Mouse (Mus musculus): ENCODE data around the gene Gnptg.
"Not testable (repeated sequence)": the region's sequence is repeated elsewhere in the genome, so short reads cannot be mapped to it uniquely, and the experiment has no call there.

Gnptg gene

GRCm38 (mm10) chr17:25244239-25244638 is 4.3 kb upstream of the Gnptg start:
- in situ Hi-C loops (cut with MboI, MseI), result no loop called here

- in situ Hi-C loops (cut with MboI, MseI), result no loop called here
These were observed 3.3 kb upstream of the Gnptg start for GRCm38 (mm10) chr17:25243131-25243780.

- in situ Hi-C loops (cut with MboI, MseI), result no loop called here
These were observed 4.3 kb downstream of the Gnptg start for GRCm38 (mm10) chr17:25235635-25236034.

- in situ Hi-C loops (cut with MboI, MseI), result not testable (repeated sequence)
These were observed 8.3 kb downstream of the Gnptg start for GRCm38 (mm10) chr17:25231621-25232020.

GRCm38 (mm10) chr17:25230700-25231099 is 9.2 kb downstream of the Gnptg start:
- in situ Hi-C loops (cut with MboI, MseI), result no loop called here

- in situ Hi-C loops (cut with MboI, MseI), result not testable (repeated sequence)
These were observed 9.8 kb downstream of the Gnptg start for GRCm38 (mm10) chr17:25230014-25230655.

GRCm38 (mm10) chr17:25227991-25228390 is 11.9 kb downstream of the Gnptg start:
- in situ Hi-C loops (cut with MboI, MseI), result no loop called here

- in situ Hi-C loops (cut with MboI, MseI), result no loop called here
These were observed 14.3 kb downstream of the Gnptg start for GRCm38 (mm10) chr17:25225659-25226058.

GRCm38 (mm10) chr17:25224586-25225222 is 15.2 kb downstream of the Gnptg start:
- in situ Hi-C loops (cut with MboI, MseI), result no loop called here

- in situ Hi-C loops (cut with MboI, MseI), result no loop called here
These were observed 16.8 kb downstream of the Gnptg start for GRCm38 (mm10) chr17:25222951-25223601.

GRCm38 (mm10) chr17:25222504-25222940 is 17.4 kb downstream of the Gnptg start:
- in situ Hi-C loops (cut with MboI, MseI), result not testable (repeated sequence)

GRCm38 (mm10) chr17:25221821-25222503 is 18.0 kb downstream of the Gnptg start:
- in situ Hi-C loops (cut with MboI, MseI), result no loop called here

GRCm38 (mm10) chr17:25220746-25221145 is 19.2 kb downstream of the Gnptg start:
- in situ Hi-C loops (cut with MboI, MseI), result no loop called here

- in situ Hi-C loops (cut with MboI, MseI), result no loop called here
These were observed 20.2 kb downstream of the Gnptg start for GRCm38 (mm10) chr17:25219492-25220295.

GRCm38 (mm10) chr17:25218967-25219366 is 21.0 kb downstream of the Gnptg start:
- in situ Hi-C loops (cut with MboI, MseI), result no loop called here

- in situ Hi-C loops (cut with MboI, MseI), result no loop called here
These were observed 24.5 kb downstream of the Gnptg start for GRCm38 (mm10) chr17:25215431-25215830.

GRCm38 (mm10) chr17:25211705-25212104 is 28.2 kb downstream of the Gnptg start:
- in situ Hi-C loops (cut with MboI, MseI), result no loop called here

GRCm38 (mm10) chr17:25210680-25211466 is 29.1 kb downstream of the Gnptg start:
- in situ Hi-C loops (cut with MboI, MseI), result no loop called here

- in situ Hi-C loops (cut with MboI, MseI), result no loop called here
These were observed 29.9 kb downstream of the Gnptg start for GRCm38 (mm10) chr17:25210006-25210405.

GRCm38 (mm10) chr17:25202401-25202800 is 37.5 kb downstream of the Gnptg start:
- in situ Hi-C loops (cut with MboI, MseI), result no loop called here
